Mouse (Mus musculus): ENCODE measurements around the gene Rab27a. TPM values are rescaled to one million over a fixed set of nuclear protein-coding genes. Genes with fewer than 3 reads are reported as not detected.
"Not testable (repeated sequence)": the region's sequence is repeated elsewhere in the genome, so short reads cannot be mapped to it uniquely, and the experiment has no call there.

The Rab27a gene
- polyA plus RNA-seq, 1 experiment from 2014 or later = 3.8 TPM

GRCm38 (mm10) chr9:73072426-73072825 is 27.8 kb downstream of the Rab27a start:
- no peak for ATAC-seq (ENCODE audit: insufficient number of reproducible peaks, low FRiP score)
- Histone ChIP-seq H3K9me3 (replicated peaks) (no peaks in the 10 kb centered on the region), H3K4me2 (no peak overlapping the region), H3K9ac (no peak overlapping the region), H3K36me3 (no peaks in the 10 kb centered on the region), H3K4me1 (replicated peaks) (peaks cover 9% of the 10 kb centered on the region), H3K4me3 (no peak overlapping the region), H3K27ac (ENCODE audit: poor library complexity, severe bottlenecking) (no peak overlapping the region), H3K27me3 (replicated peaks) (no peaks in the 10 kb centered on the region)
- 66% methylated on average over 8 of the region's 8 CpGs for WGBS

DNA sequence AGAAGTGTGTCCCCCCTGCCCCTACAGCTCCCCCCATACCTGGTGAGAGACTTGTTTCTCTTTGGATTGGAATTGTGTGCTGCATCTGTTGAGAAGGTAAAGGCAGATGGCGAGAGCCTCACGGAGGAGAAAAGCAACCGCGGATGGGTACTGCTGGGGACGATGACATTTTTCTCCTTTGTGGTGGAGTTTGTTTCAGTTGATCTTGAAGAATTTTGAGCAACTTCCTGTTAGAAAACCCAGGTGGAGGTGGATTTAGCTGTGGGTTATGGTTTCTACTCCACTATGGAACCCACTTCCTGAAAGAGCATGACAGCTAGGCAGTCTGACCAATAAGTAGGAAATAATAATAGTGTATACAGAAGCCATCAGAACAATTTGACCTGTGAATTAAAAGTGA is 28.5 kb downstream of the Rab27a start:
- H3K4me3 ChIP-seq = no peak overlapping the region
- no peaks in the 10 kb centered on the region for H3K9me3 ChIP-seq (replicated peaks)
- H3K27ac ChIP-seq (ENCODE audit: poor library complexity, severe bottlenecking) = no peak overlapping the region
- WGBS = 90% methylated on average over 5 of the region's 5 CpGs
- no peak for ATAC-seq (ENCODE audit: insufficient number of reproducible peaks, low FRiP score)
- no peaks in the 10 kb centered on the region for H3K27me3 ChIP-seq (replicated peaks)
- H3K36me3 ChIP-seq = no peaks in the 10 kb centered on the region
- peaks cover 3% of the 10 kb centered on the region for H3K4me1 ChIP-seq (replicated peaks)
- no peak overlapping the region for H3K4me2 ChIP-seq
- no peak overlapping the region for H3K9ac ChIP-seq

DNA sequence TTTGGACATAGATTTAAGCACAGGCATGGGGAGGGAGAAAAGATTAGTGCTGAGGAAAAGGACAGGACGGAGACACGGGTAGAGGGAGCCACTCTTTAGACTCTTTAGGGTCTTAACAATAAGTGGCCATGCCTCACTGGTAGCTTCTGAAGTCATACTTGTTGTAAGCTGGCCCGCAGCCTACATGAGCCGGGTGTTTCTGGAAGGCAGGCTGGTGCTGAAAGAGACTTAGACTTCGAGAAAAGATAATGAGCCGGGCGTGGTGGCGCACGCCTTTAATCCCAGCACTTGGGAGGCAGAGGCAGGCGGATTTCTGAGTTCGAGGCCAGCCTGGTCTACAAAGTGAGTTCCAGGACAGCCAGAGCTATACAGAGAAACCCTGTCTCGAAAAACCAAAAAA is 34.7 kb downstream of the Rab27a start:
- ATAC-seq (ENCODE audit: insufficient number of reproducible peaks, low FRiP score); H3K9ac ChIP-seq; H3K4me1 ChIP-seq (replicated peaks); H3K4me3 ChIP-seq; H3K9me3 ChIP-seq (replicated peaks); H3K4me2 ChIP-seq; H3K27me3 ChIP-seq (replicated peaks); H3K36me3 ChIP-seq; H3K27ac ChIP-seq (ENCODE audit: poor library complexity, severe bottlenecking): not testable (repeated sequence)
- 80% methylated on average over 11 of the region's 12 CpGs for WGBS

DNA sequence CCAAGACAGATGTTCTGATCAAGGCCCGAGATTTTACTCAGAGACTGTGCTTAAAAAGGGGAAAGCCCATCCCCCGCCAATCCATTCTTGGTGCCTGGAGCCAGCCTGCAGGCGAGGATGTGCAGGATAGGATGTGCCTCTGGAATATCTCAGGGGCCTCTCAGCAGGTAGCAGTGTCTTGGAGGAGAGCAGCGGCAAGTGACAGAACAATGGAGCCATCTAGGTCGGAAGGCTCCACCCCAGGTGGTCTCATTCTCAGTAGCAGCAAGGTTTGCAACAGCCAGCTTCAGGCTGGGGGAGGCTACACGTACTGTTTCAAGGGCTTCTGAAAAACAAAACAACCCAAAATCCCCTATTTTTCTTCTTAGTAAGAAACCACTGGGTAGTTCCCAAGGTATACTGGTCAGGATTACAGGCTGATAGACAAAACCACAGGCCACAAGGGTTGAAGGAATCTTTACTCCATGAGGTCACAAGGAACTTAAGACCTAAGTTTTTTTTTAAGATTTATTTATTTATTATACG is 35.2 kb downstream of the Rab27a start:
- H3K9ac ChIP-seq = no peak overlapping the region
- no peaks in the 10 kb centered on the region for H3K9me3 ChIP-seq (replicated peaks)
- H3K27ac ChIP-seq (ENCODE audit: poor library complexity, severe bottlenecking) = no peak overlapping the region
- H3K4me1 ChIP-seq (replicated peaks) = no peaks in the 10 kb centered on the region
- no peak for ATAC-seq (ENCODE audit: insufficient number of reproducible peaks, low FRiP score)
- no peak overlapping the region for H3K4me2 ChIP-seq
- WGBS = 41% methylated on average over 7 of the region's 7 CpGs
- H3K36me3 ChIP-seq = no peaks in the 10 kb centered on the region
- no peak overlapping the region for H3K4me3 ChIP-seq
- no peaks in the 10 kb centered on the region for H3K27me3 ChIP-seq (replicated peaks)

- no peak for ATAC-seq (ENCODE audit: insufficient number of reproducible peaks, low FRiP score)
- Histone ChIP-seq H3K4me2 (no peak overlapping the region), H3K36me3 (no peaks in the 10 kb centered on the region), H3K4me1 (replicated peaks) (peaks cover 6% of the 10 kb centered on the region; the same call in 1 of the 2 replicates), H3K27me3 (replicated peaks) (no peaks in the 10 kb centered on the region), H3K9ac (no peak overlapping the region), H3K27ac (ENCODE audit: poor library complexity, severe bottlenecking) (no peak overlapping the region), H3K9me3 (replicated peaks) (no peaks in the 10 kb centered on the region), H3K4me3 (no peak overlapping the region)
- 74% methylated on average over 8 of the region's 8 CpGs for WGBS
Measured at GRCm38 (mm10) chr9:73082291-73083000, 37.8 kb downstream of the Rab27a start.

DNA sequence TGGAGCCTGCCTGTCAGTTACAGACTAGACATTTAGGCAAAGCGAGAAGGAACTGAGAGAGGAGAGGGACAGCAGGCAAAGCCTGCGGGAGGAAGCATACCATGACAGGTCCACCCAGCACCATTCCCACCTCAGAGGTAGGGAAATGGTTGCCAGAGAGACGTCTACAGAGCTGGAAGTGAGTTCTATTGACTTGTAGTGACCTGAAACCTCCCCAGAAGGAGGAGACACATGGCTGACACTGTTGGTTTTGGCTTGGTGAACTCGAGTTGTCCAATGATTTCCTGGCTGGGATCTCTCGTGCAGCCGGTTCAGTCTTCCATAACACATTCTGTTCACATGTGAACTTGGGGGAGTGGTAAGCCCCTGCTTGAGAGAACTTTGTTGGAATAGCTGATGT is 39.3 kb downstream of the Rab27a start:
- peaks cover 6% of the 10 kb centered on the region; the same call in 1 of the 2 replicates for H3K4me1 ChIP-seq (replicated peaks)
- H3K27me3 ChIP-seq (replicated peaks) = no peaks in the 10 kb centered on the region
- 54% methylated on average over 6 of the region's 6 CpGs for WGBS
- H3K9ac ChIP-seq = no peak overlapping the region
- no peaks in the 10 kb centered on the region for H3K9me3 ChIP-seq (replicated peaks)
- H3K4me2 ChIP-seq = no peak overlapping the region
- no peak overlapping the region for H3K27ac ChIP-seq (ENCODE audit: poor library complexity, severe bottlenecking)
- H3K4me3 ChIP-seq = no peak overlapping the region
- no peaks in the 10 kb centered on the region for H3K36me3 ChIP-seq
- no peak for ATAC-seq (ENCODE audit: insufficient number of reproducible peaks, low FRiP score)

- Histone ChIP-seq H3K27me3 (replicated peaks) (no peaks in the 10 kb centered on the region), H3K4me2 (no peak overlapping the region), H3K9me3 (replicated peaks) (no peaks in the 10 kb centered on the region), H3K36me3 (no peaks in the 10 kb centered on the region), H3K27ac (ENCODE audit: poor library complexity, severe bottlenecking) (no peak overlapping the region), H3K4me1 (replicated peaks) (peaks cover 6% of the 10 kb centered on the region; the same call in 1 of the 2 replicates), H3K9ac (no peak overlapping the region), H3K4me3 (no peak overlapping the region)
- ATAC-seq (ENCODE audit: insufficient number of reproducible peaks, low FRiP score) = no peak
- 46% methylated on average over 6 of the region's 6 CpGs for WGBS
Measured at GRCm38 (mm10) chr9:73085845-73086244, 41.2 kb downstream of the Rab27a start.

DNA sequence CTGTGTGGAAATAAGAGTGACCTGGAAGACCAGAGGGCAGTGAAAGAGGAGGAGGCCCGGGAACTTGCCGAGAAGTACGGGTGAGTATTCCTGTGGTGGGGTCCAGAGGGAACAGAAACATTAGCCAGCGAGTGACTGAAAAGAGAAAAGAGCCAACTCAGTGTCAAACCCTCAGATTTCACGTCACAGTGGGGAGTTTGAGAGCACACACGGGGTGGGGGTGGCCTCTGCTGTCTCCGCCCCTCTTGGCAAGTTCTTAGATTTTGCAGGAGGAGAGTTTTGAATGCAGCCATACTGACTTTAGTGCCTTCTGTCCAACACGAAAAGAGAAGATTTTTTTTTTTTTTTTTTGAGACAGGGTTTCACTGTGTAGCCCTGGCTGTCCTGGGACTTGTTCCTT is 42.5 kb downstream of the Rab27a start:
- no peak for ATAC-seq (ENCODE audit: insufficient number of reproducible peaks, low FRiP score)
- no peaks in the 10 kb centered on the region for H3K27me3 ChIP-seq (replicated peaks)
- H3K36me3 ChIP-seq = no peaks in the 10 kb centered on the region
- peaks cover 6% of the 10 kb centered on the region; the same call in 1 of the 2 replicates for H3K4me1 ChIP-seq (replicated peaks)
- H3K4me3 ChIP-seq = no peak overlapping the region
- H3K9me3 ChIP-seq (replicated peaks) = no peaks in the 10 kb centered on the region
- H3K9ac ChIP-seq = no peak overlapping the region
- WGBS = 58% methylated on average over 8 of the region's 8 CpGs
- H3K4me2 ChIP-seq = no peak overlapping the region
- H3K27ac ChIP-seq (ENCODE audit: poor library complexity, severe bottlenecking) = no peak overlapping the region

- 66% methylated on average over 5 of the region's 5 CpGs for WGBS
- ATAC-seq (ENCODE audit: insufficient number of reproducible peaks, low FRiP score) = no peak
- Histone ChIP-seq H3K27ac (ENCODE audit: poor library complexity, severe bottlenecking) (no peak overlapping the region), H3K9ac (no peak overlapping the region), H3K9me3 (replicated peaks) (no peaks in the 10 kb centered on the region), H3K36me3 (no peaks in the 10 kb centered on the region), H3K4me3 (no peak overlapping the region), H3K4me2 (no peak overlapping the region), H3K27me3 (replicated peaks) (no peaks in the 10 kb centered on the region; the same call in 1 of the 2 replicates), H3K4me1 (replicated peaks) (peaks cover 6% of the 10 kb centered on the region; the same call in 1 of the 2 replicates)
Measured at GRCm38 (mm10) chr9:73087581-73087980, 42.9 kb downstream of the Rab27a start.

GRCm38 (mm10) chr9:73089222-73089920 is 44.7 kb downstream of the Rab27a start:
- Histone ChIP-seq H3K4me2 (no peak overlapping the region), H3K27ac (ENCODE audit: poor library complexity, severe bottlenecking) (no peak overlapping the region), H3K4me3 (no peak overlapping the region), H3K9ac (no peak overlapping the region), H3K27me3 (replicated peaks) (peaks cover 2% of the 10 kb centered on the region; the same call in 1 of the 2 replicates), H3K9me3 (replicated peaks) (no peaks in the 10 kb centered on the region), H3K36me3 (no peaks in the 10 kb centered on the region), H3K4me1 (replicated peaks) (peaks cover 6% of the 10 kb centered on the region; the same call in 1 of the 2 replicates)
- WGBS = 62% methylated on average over 16 of the region's 16 CpGs
- no peak for ATAC-seq (ENCODE audit: insufficient number of reproducible peaks, low FRiP score)

GRCm38 (mm10) chr9:73090121-73090520 is 45.5 kb downstream of the Rab27a start:
- 77% methylated on average over 10 of the region's 10 CpGs for WGBS
- Histone ChIP-seq H3K27ac (ENCODE audit: poor library complexity, severe bottlenecking) (no peak overlapping the region), H3K27me3 (replicated peaks) (peaks cover 8% of the 10 kb centered on the region), H3K36me3 (no peaks in the 10 kb centered on the region), H3K9me3 (replicated peaks) (no peaks in the 10 kb centered on the region), H3K4me3 (no peak overlapping the region), H3K4me2 (no peak overlapping the region), H3K4me1 (replicated peaks) (peaks cover 6% of the 10 kb centered on the region; the same call in 1 of the 2 replicates), H3K9ac (no peak overlapping the region)
- ATAC-seq (ENCODE audit: insufficient number of reproducible peaks, low FRiP score) = no peak
